Mouse (Mus musculus): Measurements from ENCODE around the gene Tppp2. TPM values are rescaled to one million over a fixed set of nuclear protein-coding genes. Genes with fewer than 3 reads are reported as not detected.

The Tppp2 gene
- polyA plus RNA-seq, 1 experiment from 2014 or later = not detected

DNA sequence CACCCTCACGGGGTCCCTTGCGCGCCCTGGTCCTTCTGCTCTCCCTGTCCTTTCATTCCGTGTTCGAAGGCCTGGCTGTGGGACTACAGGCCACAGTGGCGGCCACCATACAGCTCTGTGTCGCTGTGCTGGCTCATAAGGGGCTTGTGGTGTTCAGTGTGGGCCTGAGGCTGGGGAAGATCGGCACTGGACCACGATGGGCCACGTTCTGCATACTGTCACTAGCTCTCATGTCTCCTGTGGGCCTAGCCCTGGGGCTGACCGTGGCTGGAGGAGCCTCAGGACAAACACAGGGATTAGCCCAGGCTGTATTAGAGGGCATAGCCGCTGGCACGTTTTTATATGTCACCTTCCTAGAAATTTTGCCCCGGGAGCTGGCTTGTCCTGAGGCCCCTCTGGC, 23.2 kb upstream of the Tppp2 start:
- no peak overlapping the region for H3K9ac ChIP-seq
- no peaks in the 10 kb centered on the region for H3K9me3 ChIP-seq
- 83% methylated on average over 14 of the region's 14 CpGs for WGBS
- no peak overlapping the region for H3K4me3 ChIP-seq
- H3K4me2 ChIP-seq = no peak overlapping the region
- H3K27ac ChIP-seq = no peak overlapping the region
- 0 out of 2 replicates have a peak, but pooled peaks have one; percentile 8 for ATAC-seq (replicated peaks)
- no peaks in the 10 kb centered on the region for H3K27me3 ChIP-seq (replicated peaks)
- peaks cover 37% of the 10 kb centered on the region for H3K36me3 ChIP-seq (replicated peaks)
- no peaks in the 10 kb centered on the region for H3K4me1 ChIP-seq

- 89% methylated on average over 6 of the region's 6 CpGs for WGBS
- Histone ChIP-seq H3K9me3 (no peaks in the 10 kb centered on the region), H3K27me3 (replicated peaks) (no peaks in the 10 kb centered on the region), H3K4me1 (no peaks in the 10 kb centered on the region), H3K27ac (no peak overlapping the region), H3K36me3 (replicated peaks) (peaks cover 29% of the 10 kb centered on the region), H3K4me3 (no peak overlapping the region), H3K9ac (no peak overlapping the region), H3K4me2 (no peak overlapping the region)
- ATAC-seq (replicated peaks) = no peak
These were observed 22.2 kb upstream of the Tppp2 start for GRCm38 (mm10) chr14:51896019-51896418.

DNA sequence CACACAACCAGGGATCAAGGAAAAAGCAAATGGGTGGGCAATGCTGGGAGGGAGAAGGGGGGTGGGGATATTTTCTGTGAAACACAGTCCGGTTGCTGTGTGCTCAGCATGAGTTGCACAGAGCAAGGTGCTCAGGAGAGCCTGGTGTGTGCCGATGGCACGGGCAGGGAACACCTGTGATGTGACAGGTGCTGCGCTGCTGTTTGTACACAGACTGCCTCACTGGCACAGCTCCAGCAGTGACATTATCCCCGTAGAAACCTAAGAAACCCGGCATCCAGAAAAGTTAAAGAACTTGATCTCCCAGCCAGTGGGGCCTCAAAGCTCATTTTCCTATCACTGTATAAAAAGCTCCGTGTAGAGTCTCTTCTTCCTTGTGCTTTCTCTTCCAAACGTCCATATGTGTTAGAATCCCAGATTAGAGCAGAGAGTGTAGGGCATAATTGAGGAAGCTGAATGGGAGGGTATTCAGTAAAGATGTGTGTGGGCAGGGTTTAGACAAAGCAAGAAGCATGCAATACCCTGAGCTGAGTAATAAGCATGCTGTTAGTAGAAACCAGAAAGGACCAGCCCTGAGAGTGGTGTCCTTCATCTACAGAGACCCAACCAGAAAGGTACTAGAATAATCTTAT, 21.6 kb upstream of the Tppp2 start:
- H3K9ac ChIP-seq = no peak overlapping the region
- no peak for ATAC-seq (replicated peaks)
- H3K4me3 ChIP-seq = no peak overlapping the region
- peaks cover 22% of the 10 kb centered on the region for H3K36me3 ChIP-seq (replicated peaks)
- H3K27ac ChIP-seq = no peak overlapping the region
- H3K4me2 ChIP-seq = no peak overlapping the region
- no peaks in the 10 kb centered on the region for H3K4me1 ChIP-seq
- H3K27me3 ChIP-seq (replicated peaks) = no peaks in the 10 kb centered on the region
- WGBS = 78% methylated on average over 8 of the region's 8 CpGs
- no peaks in the 10 kb centered on the region for H3K9me3 ChIP-seq

GRCm38 (mm10) chr14:51899351-51899750, 18.9 kb upstream of the Tppp2 start:
- Histone ChIP-seq H3K27me3 (replicated peaks) (no peaks in the 10 kb centered on the region), H3K36me3 (replicated peaks) (peaks cover 10% of the 10 kb centered on the region; the same call in 1 of the 2 replicates), H3K9ac (no peak overlapping the region), H3K27ac (no peak overlapping the region), H3K4me1 (no peaks in the 10 kb centered on the region; the same call in 1 of the 2 replicates), H3K9me3 (no peaks in the 10 kb centered on the region), H3K4me2 (no peak overlapping the region), H3K4me3 (no peak overlapping the region)
- ATAC-seq (replicated peaks) = no peak
- WGBS = 100% methylated on average over 1 of the region's 1 CpGs

DNA sequence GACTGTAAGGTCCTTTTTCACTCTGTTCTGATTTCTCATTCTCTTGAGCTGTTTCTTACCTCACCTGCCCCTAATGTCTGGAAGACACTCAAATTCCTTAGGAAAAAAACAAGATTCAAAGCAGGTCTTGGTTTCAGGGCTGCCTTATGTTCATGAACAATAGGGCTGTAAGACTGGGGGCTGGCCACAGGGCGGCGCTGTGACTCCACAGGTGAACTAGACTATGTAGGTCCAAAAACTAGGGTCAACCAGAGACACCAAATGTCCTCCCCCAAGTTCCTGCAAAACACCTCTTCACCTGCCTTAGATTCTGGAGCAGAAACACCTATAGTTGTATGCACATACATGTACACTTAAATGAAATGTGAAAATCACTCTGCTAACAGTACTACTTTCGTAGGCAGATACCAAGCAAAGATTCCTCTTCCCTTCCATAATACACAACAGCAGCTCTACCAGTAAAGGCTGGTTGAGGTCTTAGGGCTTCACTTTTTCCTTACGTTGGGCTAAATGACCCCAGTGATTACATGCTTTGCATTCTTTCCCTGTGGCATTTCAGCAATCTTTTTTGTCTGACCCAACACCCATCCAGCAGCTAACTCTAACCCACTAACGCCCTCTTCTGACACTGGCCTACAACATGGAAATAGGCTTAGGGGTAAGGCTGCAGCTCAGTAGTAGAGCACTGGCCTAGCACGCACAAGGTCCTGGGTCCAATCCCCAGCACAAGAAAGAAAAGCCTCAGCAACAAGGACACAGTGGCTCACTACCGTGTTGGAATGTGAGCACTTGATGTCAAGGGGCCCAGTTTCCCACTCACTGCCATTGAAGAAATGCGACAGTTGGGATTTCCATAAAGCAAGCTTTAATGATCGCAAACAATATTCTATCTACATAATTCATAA, 15.2 kb upstream of the Tppp2 start:
- peak; percentile 65 for ATAC-seq (replicated peaks)
- 60% methylated on average over 9 of the region's 9 CpGs for WGBS

DNA sequence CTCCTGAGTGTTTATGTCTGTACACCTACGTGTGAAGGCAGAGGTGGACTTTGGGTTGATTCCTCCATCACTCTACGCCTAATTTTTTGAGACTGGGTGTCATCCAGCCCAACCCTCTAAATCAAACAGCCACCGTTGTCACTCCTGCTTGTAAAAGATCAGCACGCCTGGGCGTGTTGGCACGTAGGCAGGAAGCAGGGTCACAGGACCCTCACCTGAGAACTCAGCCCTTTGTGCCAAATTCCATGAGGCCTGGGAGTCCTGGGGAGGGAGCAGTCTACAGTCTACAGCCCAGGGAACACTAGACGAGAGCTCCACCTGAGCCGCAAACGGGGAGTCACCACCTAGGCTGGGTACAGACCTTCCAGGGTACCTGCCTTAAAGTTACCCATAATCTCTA, 14.4 kb upstream of the Tppp2 start:
- Histone ChIP-seq H3K4me3 (no peak overlapping the region), H3K9me3 (no peaks in the 10 kb centered on the region), H3K27me3 (replicated peaks) (no peaks in the 10 kb centered on the region), H3K9ac (no peak overlapping the region), H3K4me1 (no peaks in the 10 kb centered on the region; the same call in 1 of the 2 replicates), H3K4me2 (no peak overlapping the region), H3K27ac (no peak overlapping the region), H3K36me3 (replicated peaks) (no peaks in the 10 kb centered on the region)
- WGBS = 94% methylated on average over 9 of the region's 9 CpGs
- peak; percentile 29 for ATAC-seq (replicated peaks)

More for the DNA sequence above, 15.2 kb upstream of the Tppp2 start:
- no peaks in the 10 kb centered on the region for H3K36me3 ChIP-seq (replicated peaks)
- no peak overlapping the region for H3K27ac ChIP-seq
- H3K27me3 ChIP-seq (replicated peaks) = no peaks in the 10 kb centered on the region
- no peak overlapping the region for H3K4me2 ChIP-seq
- no peak overlapping the region for H3K4me3 ChIP-seq
- H3K9me3 ChIP-seq = no peaks in the 10 kb centered on the region
- H3K4me1 ChIP-seq = no peaks in the 10 kb centered on the region; the same call in 1 of the 2 replicates
- H3K9ac ChIP-seq = no peak overlapping the region

GRCm38 (mm10) chr14:51904706-51905105, 13.5 kb upstream of the Tppp2 start:
- no peak overlapping the region for H3K27ac ChIP-seq
- no peak overlapping the region for H3K9ac ChIP-seq
- ATAC-seq (replicated peaks) = no peak
- H3K27me3 ChIP-seq (replicated peaks) = no peaks in the 10 kb centered on the region
- no peaks in the 10 kb centered on the region for H3K9me3 ChIP-seq
- H3K4me1 ChIP-seq = no peaks in the 10 kb centered on the region; the same call in 1 of the 2 replicates
- WGBS = 69% methylated on average over 7 of the region's 7 CpGs
- no peaks in the 10 kb centered on the region for H3K36me3 ChIP-seq (replicated peaks)
- H3K4me2 ChIP-seq = no peak overlapping the region
- no peak overlapping the region for H3K4me3 ChIP-seq

GRCm38 (mm10) chr14:51906102-51906501, 12.1 kb upstream of the Tppp2 start:
- WGBS = 87% methylated on average over 11 of the region's 11 CpGs
- H3K9ac ChIP-seq = no peak overlapping the region
- no peaks in the 10 kb centered on the region for H3K27me3 ChIP-seq (replicated peaks)
- H3K9me3 ChIP-seq = no peaks in the 10 kb centered on the region
- ATAC-seq (replicated peaks) = no peak
- H3K4me1 ChIP-seq = no peaks in the 10 kb centered on the region; the same call in 1 of the 2 replicates
- no peaks in the 10 kb centered on the region for H3K36me3 ChIP-seq (replicated peaks)
- no peak overlapping the region for H3K4me3 ChIP-seq
- H3K4me2 ChIP-seq = no peak overlapping the region
- no peak overlapping the region for H3K27ac ChIP-seq

DNA sequence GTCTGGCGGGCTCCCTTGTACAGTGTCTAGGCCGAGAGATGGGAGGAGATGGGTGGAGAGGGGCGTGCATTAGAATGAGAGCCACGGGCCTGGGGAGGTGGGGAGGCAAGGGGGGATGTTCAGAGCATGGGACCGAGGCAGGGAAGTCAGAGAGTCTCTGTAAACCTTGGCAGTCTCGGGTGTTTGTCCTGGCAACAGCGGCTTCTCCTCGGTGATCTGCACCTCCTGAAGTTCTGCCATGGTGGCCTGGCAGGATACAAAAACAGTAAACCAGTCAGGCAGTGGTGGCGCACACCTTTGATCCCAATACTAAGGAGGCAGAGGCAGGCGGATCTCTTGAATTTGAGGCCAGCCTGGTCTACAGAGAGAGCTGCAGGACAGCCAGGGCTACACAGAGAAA, 6.9 kb upstream of the Tppp2 start:
- 83% methylated on average over 10 of the region's 10 CpGs for WGBS
- Histone ChIP-seq H3K27me3 (replicated peaks) (no peaks in the 10 kb centered on the region), H3K9ac (no peak overlapping the region), H3K4me3 (no peak overlapping the region), H3K36me3 (replicated peaks) (no peaks in the 10 kb centered on the region), H3K27ac (no peak overlapping the region), H3K4me2 (no peak overlapping the region), H3K9me3 (no peaks in the 10 kb centered on the region), H3K4me1 (peaks cover 11% of the 10 kb centered on the region; the same call in 1 of the 2 replicates)
- ATAC-seq (replicated peaks) = no peak

GRCm38 (mm10) chr14:51912391-51913061, 5.7 kb upstream of the Tppp2 start:
- peak overlapping the region; percentile 98 for H3K4me2 ChIP-seq

DNA sequence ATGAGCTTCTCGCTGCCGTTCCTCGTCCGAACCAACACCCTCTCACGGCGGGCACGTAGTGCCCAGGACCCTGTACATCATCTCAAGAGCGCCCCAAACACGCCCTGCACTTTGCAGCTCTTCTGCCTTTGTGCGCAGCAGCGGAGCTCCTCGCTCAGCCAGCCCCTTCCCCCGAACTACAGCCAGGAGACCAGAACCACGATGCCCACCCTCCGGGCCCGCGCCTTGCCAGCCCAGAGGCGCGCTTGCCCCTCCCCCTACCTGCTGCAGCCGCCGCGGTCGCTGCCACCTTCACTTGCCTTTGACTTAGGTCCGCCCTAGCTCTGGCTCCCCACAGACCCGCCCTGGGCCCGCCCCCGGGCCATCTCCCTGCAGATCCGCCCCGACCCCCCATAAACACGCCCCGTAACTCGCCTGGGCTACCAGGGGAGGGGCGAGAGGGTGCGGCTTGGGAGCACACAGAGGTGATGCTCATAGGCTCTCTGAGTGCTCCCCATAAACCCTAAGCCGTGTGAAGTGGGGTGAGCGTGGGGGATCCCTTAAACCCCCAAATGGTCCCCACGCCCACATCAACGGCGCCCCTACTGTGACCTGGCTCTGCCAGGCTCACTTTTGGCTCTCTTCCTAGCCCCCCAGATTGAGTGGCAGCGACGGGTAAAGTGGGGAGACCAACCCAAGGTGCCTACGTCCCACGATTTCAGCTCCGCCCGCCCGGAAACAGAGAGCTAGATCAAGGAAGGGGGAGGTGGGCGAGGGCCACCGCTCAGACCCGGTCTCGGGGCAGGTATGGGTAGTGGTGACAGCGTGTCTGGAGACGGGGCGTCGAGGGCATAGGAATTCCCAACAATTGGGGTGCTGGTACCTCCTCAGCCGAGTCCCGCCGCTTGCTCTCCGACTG, 4.9 kb upstream of the Tppp2 start:
- peak overlapping the region; percentile 56 for H3K4me3 ChIP-seq
- peak; percentile 79 for ATAC-seq (replicated peaks)
- no peaks in the 10 kb centered on the region for H3K27me3 ChIP-seq (replicated peaks)

More at GRCm38 (mm10) chr14:51912391-51913061, 5.7 kb upstream of the Tppp2 start:
- ATAC-seq (replicated peaks) = peak; percentile 50
- Histone ChIP-seq H3K4me1 (peaks cover 11% of the 10 kb centered on the region; the same call in 1 of the 2 replicates), H3K9me3 (no peaks in the 10 kb centered on the region), H3K9ac (peak overlapping the region; percentile 62), H3K27ac (peak overlapping the region; percentile 74; the same call in 1 of the 2 replicates), H3K27me3 (replicated peaks) (no peaks in the 10 kb centered on the region), H3K36me3 (replicated peaks) (no peaks in the 10 kb centered on the region), H3K4me3 (peak overlapping the region; percentile 56)
- WGBS = 9% methylated on average over 14 of the region's 14 CpGs

More for the DNA sequence above, 4.9 kb upstream of the Tppp2 start:
- peaks cover 11% of the 10 kb centered on the region; the same call in 1 of the 2 replicates for H3K4me1 ChIP-seq
- peak overlapping the region; percentile 62 for H3K9ac ChIP-seq
- H3K36me3 ChIP-seq (replicated peaks) = no peaks in the 10 kb centered on the region
- H3K27ac ChIP-seq = peak overlapping the region; percentile 74
- under 1% methylated on average over 58 of the region's 58 CpGs for WGBS
- no peaks in the 10 kb centered on the region for H3K9me3 ChIP-seq
- peak overlapping the region; percentile 98 for H3K4me2 ChIP-seq

All from midbrain, embryonic 15.5 days (tissue).